ENCODE assay signal across 23 mouse cellular contexts in the genomic region with DNA sequence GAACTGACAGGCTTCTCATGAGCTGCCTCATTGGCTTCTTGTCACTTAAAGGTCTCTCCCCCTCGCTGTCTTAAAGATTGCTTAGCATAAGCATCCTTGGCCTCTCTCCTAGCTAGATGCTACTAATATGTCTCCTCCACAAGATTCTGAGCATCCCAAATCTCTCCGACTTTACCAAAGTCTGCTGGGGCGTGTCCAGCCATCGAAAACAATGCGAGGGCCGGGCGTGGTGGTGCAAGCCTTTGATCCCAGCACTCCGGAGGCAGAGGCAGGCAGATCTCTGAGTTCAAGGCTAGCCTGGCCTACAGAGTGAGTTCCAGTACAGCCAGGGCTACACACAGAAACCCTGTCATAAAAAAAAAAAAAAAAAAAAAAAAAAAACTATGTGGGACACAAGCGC. TPM values are rescaled to one million over a fixed set of nuclear protein-coding genes. Genes with fewer than 3 reads are reported as not detected.
DNase-seq lines count a peak whose midpoint lies in the region; ATAC-seq and TF ChIP-seq lines count a peak whose summit lies in the region.
"Had no signal": no experiment of that assay in that cellular context is flagged by ENCODE, and none has a peak within 500 bp of the region (broad histone marks: within the 10 kb centered on the region; RNA-seq: fewer than 3 reads in every experiment).

No protein-coding gene starts in this region.

- peaks cover 18% of the 10 kb centered on the region for H3K4me1 ChIP-seq in kidney, embryonic 16.5 days (ENCODE audit: insufficient read depth, low read length)
- H3K4me1 ChIP-seq in embryonic facial prominence, embryonic 12.5 days = peaks cover 59% of the 10 kb centered on the region
- peaks cover 79% of the 10 kb centered on the region for H3K4me1 ChIP-seq in limb, embryonic 13.5 days
- H3K4me1 ChIP-seq in forebrain, embryonic 13.5 days = peaks cover 45% of the 10 kb centered on the region

- H3K27me3 ChIP-seq in kidney, embryonic 16.5 days (ENCODE audit: insufficient read depth, low read length) = no peaks in the 10 kb centered on the region
- no peaks in the 10 kb centered on the region for H3K27me3 ChIP-seq in embryonic facial prominence, embryonic 12.5 days
- H3K27me3 ChIP-seq in limb, embryonic 13.5 days = no peaks in the 10 kb centered on the region
- H3K27me3 ChIP-seq in forebrain, embryonic 13.5 days = no peaks in the 10 kb centered on the region
- H3K27me3 ChIP-seq: CH12.LX; heart, embryonic 13.5 days; hindbrain, embryonic 15.5 days had no signal

- no peak overlapping the region for H3K4me2 ChIP-seq in kidney, embryonic 16.5 days (replicated peaks; ENCODE audit: low read depth, low read length)
- H3K4me2 ChIP-seq in embryonic facial prominence, embryonic 12.5 days (replicated peaks) = no peak overlapping the region
- peak overlapping the region; percentile 37; the same call in 1 of the 2 replicates for H3K4me2 ChIP-seq in limb, embryonic 13.5 days (replicated peaks)
- H3K4me2 ChIP-seq in forebrain, embryonic 13.5 days = no peak overlapping the region
- H3K4me2 ChIP-seq: heart, embryonic 13.5 days; hindbrain, embryonic 15.5 days had no signal

- no peak for TF ChIP-seq CTCF in gastrocnemius, adult 2 months (IDR thresholded peaks at IDR 0.05)

- no peak overlapping the region for H3K4me3 ChIP-seq in kidney, embryonic 16.5 days (ENCODE audit: low read length)
- no peak overlapping the region for H3K4me3 ChIP-seq in embryonic facial prominence, embryonic 12.5 days
- no peak overlapping the region for H3K4me3 ChIP-seq in limb, embryonic 13.5 days
- no peak overlapping the region for H3K4me3 ChIP-seq in gastrocnemius, adult 2 months
- no peak overlapping the region for H3K4me3 ChIP-seq in forebrain, embryonic 13.5 days
- H3K4me3 ChIP-seq: heart, embryonic 13.5 days; hindbrain, embryonic 15.5 days had no signal

- peak overlapping the region; percentile 61; the same call in 1 of the 2 replicates for H3K27ac ChIP-seq in kidney, embryonic 16.5 days (ENCODE audit: low read length)
- peak overlapping the region; percentile 75 for H3K27ac ChIP-seq in embryonic facial prominence, embryonic 12.5 days
- peak overlapping the region; percentile 95 for H3K27ac ChIP-seq in limb, embryonic 13.5 days
- no peak overlapping the region for H3K27ac ChIP-seq in gastrocnemius, adult 2 months
- H3K27ac ChIP-seq in forebrain, embryonic 13.5 days = no peak overlapping the region

- intact Hi-C loops in gastrocnemius, adult 2 months (cut with DNase I) = no loop called here

- H3K9me3 ChIP-seq in kidney, embryonic 16.5 days (ENCODE audit: low read length) = no peaks in the 10 kb centered on the region
- no peaks in the 10 kb centered on the region for H3K9me3 ChIP-seq in embryonic facial prominence, embryonic 12.5 days
- H3K9me3 ChIP-seq in limb, embryonic 13.5 days = peaks cover 5% of the 10 kb centered on the region; the same call in 1 of the 2 replicates
- no peaks in the 10 kb centered on the region for H3K9me3 ChIP-seq in forebrain, embryonic 13.5 days (replicated peaks)
- H3K9me3 ChIP-seq: G1E; heart, embryonic 13.5 days; hindbrain, embryonic 15.5 days had no signal

- 91% methylated on average over 9 of the region's 9 CpGs for WGBS in kidney, embryonic 16.5 days
- 94% methylated on average over 9 of the region's 9 CpGs for WGBS in embryonic facial prominence, embryonic 12.5 days
- WGBS in limb, embryonic 13.5 days = 96% methylated on average over 9 of the region's 9 CpGs
- WGBS in forebrain, embryonic 13.5 days = 97% methylated on average over 9 of the region's 9 CpGs

- no peak overlapping the region for H3K9ac ChIP-seq in kidney, embryonic 16.5 days (replicated peaks; ENCODE audit: low read length)
- H3K9ac ChIP-seq in embryonic facial prominence, embryonic 12.5 days = no peak overlapping the region
- no peak overlapping the region for H3K9ac ChIP-seq in limb, embryonic 13.5 days
- no peak overlapping the region for H3K9ac ChIP-seq in forebrain, embryonic 13.5 days
- H3K9ac ChIP-seq: heart, embryonic 13.5 days; hindbrain, embryonic 15.5 days had no signal

- no peak for ATAC-seq in kidney, embryonic 16.5 days (ENCODE audit: low FRiP score, low TSS enrichment)
- no peak for ATAC-seq in embryonic facial prominence, embryonic 12.5 days (ENCODE audit: insufficient number of reproducible peaks, insufficient read depth, low FRiP score, low TSS enrichment)
- ATAC-seq in limb, embryonic 13.5 days (ENCODE audit: low FRiP score, low read depth) = no peak
- no peak for ATAC-seq in forebrain, embryonic 13.5 days
- ATAC-seq: intestine, postnatal 0 days had no signal

- peaks cover 12% of the 10 kb centered on the region; the same call in 1 of the 2 replicates for H3K36me3 ChIP-seq in kidney, embryonic 16.5 days (ENCODE audit: insufficient read depth, low read length)
- peaks cover 20% of the 10 kb centered on the region; the same call in 1 of the 2 replicates for H3K36me3 ChIP-seq in embryonic facial prominence, embryonic 12.5 days
- H3K36me3 ChIP-seq in limb, embryonic 13.5 days = peaks cover 33% of the 10 kb centered on the region
- H3K36me3 ChIP-seq in forebrain, embryonic 13.5 days (ENCODE audit: poor library complexity, severe bottlenecking) = 0 out of 2 replicates have a peak, but pooled peaks cover 11% of the 10 kb centered on the region
- H3K36me3 ChIP-seq: G1E; hindbrain, embryonic 15.5 days had no signal

- no peak for DNase-seq in kidney, adult 9 months
- DNase-seq in ES-CJ7 (ENCODE audit: low read depth, low spot score) = peak; percentile 57
- no peak for DNase-seq in gastrocnemius, adult 2 months
- DNase-seq in ovary, postnatal 36 days (ENCODE audit: low spot score) = no peak
- DNase-seq: adrenal gland, adult 8-10 months; adrenal gland, postnatal 36 days; cerebellum, adult 11 months; cerebellum, adult 8-10 months; cerebellum, postnatal 14 days; embryo, embryonic 11 days; gastrocnemius, postnatal 25 days; heart, postnatal 36 days had no signal

RNA-seq across cellular contexts. Expression of a gene that starts 21.0 kb away (rescaled TPM):
- polyA plus RNA-seq in kidney, embryonic 16.5 days (2015; fragmentation: Nextera tagmentation; extraction: Ambion mirVana) = 31.5 and 35.6 TPM in 2 replicates
- polyA plus RNA-seq in embryonic facial prominence, embryonic 12.5 days (2016; fragmentation: Nextera tagmentation; extraction: Ambion mirVana) = 50.2 and 53.1 TPM in 2 replicates
- polyA plus RNA-seq in limb, embryonic 13.5 days (2015; fragmentation: Nextera tagmentation; extraction: Ambion mirVana) = 46.8 and 47.3 TPM in 2 replicates
- total RNA-seq in gastrocnemius, adult 2 months (2021) = 1 to 10 TPM; 4.9 to 7.5 TPM
- polyA plus RNA-seq in forebrain, embryonic 13.5 days (2015; fragmentation: Nextera tagmentation; extraction: Ambion mirVana) = 13.5 and 13.8 TPM in 2 replicates
- total RNA-seq: common myeloid progenitor, adult 5-6 weeks; granulocyte monocyte progenitor cell, adult 5-6 weeks had no signal
- polyA plus RNA-seq: G1E had no signal

Comparison
In these comparisons a context has a peak if more than half of its experiments do, and no peak if none do; other contexts are left out.
1. H3K27ac ChIP-seq: peak in kidney, embryonic 16.5 days (single experiment), embryonic facial prominence, embryonic 12.5 days (single experiment) and limb, embryonic 13.5 days (single experiment); none in gastrocnemius, adult 2 months (single experiment) and forebrain, embryonic 13.5 days (single experiment).